Mouse (Mus musculus) forebrain, embryonic 15.5 days (tissue): ENCODE measurements at regions not wholly inside any gene's neighbourhood (a gene's known extent, or its start where the extent isn't known, plus 50 kb on each side); places are given as distances from the start of the nearest gene placed in this dataset.

Experiments
- ATAC-seq: fragments of 200-750 bp; cut with Nextera tagmentation; replicated peaks from 2 replicates; pipeline ENCODE4 v1.8.0; 2017; ENCODE audit warnings: mild to moderate bottlenecking, moderate TSS enrichment, moderate library complexity
- H3K27ac ChIP-seq: fragments of 300-500 bp; sonication (generic); replicated peaks from 2 replicates; pipeline ENCODE4 v1.5.1; 2015; ENCODE audit warnings: mild to moderate bottlenecking, inconsistent platforms
- H3K27me3 ChIP-seq: fragments of 300-500 bp; sonication (generic); 2 replicates; pipeline ENCODE4 v1.6.1; 2015; ENCODE audit warnings: inconsistent platforms
- H3K36me3 ChIP-seq: fragments of 300-500 bp; sonication (generic); 2 replicates; pipeline ENCODE4 v1.6.1; 2015; ENCODE audit warnings: mild to moderate bottlenecking, inconsistent platforms
- H3K4me1 ChIP-seq: fragments of 300-500 bp; sonication (generic); 2 replicates; pipeline ENCODE4 v1.6.1; 2015; ENCODE audit warnings: inconsistent platforms
- H3K4me2 ChIP-seq: fragments of 300-500 bp; sonication (generic); replicated peaks from 2 replicates; pipeline ENCODE4 v1.6.1; 2015; ENCODE audit warnings: mild to moderate bottlenecking, inconsistent platforms
- H3K4me3 ChIP-seq: fragments of 300-500 bp; sonication (generic); 2 replicates; pipeline ENCODE4 v1.5.1; 2015; ENCODE audit warnings: mild to moderate bottlenecking, inconsistent platforms
- H3K9ac ChIP-seq: fragments of 300-500 bp; sonication (generic); replicated peaks from 2 replicates; pipeline ENCODE4 v1.6.1; 2015; ENCODE audit warnings: mild to moderate bottlenecking, inconsistent platforms
- H3K9me3 ChIP-seq: fragments of 300-500 bp; sonication (generic); 2 replicates; pipeline ENCODE4 v1.6.1; 2016; ENCODE audit warnings: inconsistent platforms
- WGBS: fragments of 180-500 bp; shearing (Covaris S2); methylation state at CpG from one replicate; pipeline ENCODE4 v1.1.7; 2015; ENCODE audit warnings: mixed read lengths; 5-methylcytosine and 5-hydroxymethylcytosine counted together

DNA sequence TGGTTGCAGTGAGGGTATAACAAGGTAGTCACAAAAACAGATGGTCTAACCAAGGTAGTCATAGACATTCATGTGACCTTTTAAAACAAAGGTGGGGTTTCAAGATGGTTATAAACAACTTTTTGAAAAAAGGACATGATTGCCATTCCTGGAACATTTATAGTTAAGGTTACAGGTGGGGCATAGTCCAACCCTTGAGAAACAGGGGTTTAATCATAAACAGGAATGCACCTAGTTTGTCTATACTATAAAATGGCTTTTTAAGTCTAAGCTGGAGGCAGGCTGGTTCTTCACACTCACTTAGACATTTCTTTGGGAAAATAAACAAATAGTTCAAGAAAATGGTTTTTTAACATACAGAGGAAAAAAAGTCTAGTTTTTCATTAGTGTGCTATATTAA is 525.7 kb upstream of the Atp2b1 start:
- ATAC-seq, result no peak
- H3K4me2 ChIP-seq, result no peak overlapping the region

DNA sequence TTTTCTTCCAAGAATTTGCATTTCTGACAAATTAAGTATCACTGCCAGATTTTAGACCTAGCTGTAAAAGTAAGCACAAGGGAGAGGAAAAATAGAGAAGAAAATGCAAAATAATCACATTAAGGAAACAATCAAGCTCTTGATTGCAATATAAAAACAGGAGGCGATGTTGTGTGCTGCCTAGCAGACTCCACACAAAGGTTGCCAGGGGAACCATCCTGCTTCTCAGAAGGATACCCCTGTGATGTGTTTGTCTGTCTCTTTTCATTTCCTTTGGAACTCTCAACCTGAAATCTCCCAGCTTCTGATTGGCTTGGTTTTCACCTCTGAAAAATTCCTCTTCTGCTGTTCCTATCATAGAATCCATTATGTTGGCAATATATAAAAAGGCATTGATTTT is 514.3 kb upstream of the Atp2b1 start:
- H3K4me2 ChIP-seq, result no peak overlapping the region
- no peaks in the 10 kb centered on the region for H3K9me3 ChIP-seq
- no peak overlapping the region for H3K4me3 ChIP-seq
- H3K27me3 ChIP-seq, result no peaks in the 10 kb centered on the region
- no peak overlapping the region for H3K9ac ChIP-seq
- H3K27ac ChIP-seq, result 0 out of 2 replicates have a peak overlapping the region, but pooled peaks have one; percentile 11
- peaks cover 10% of the 10 kb centered on the region for H3K4me1 ChIP-seq
- H3K36me3 ChIP-seq, result no peaks in the 10 kb centered on the region
- WGBS, result 3% methylated on average over 1 of the region's 1 CpGs
- peak; percentile 85 for ATAC-seq

More for the DNA sequence above, 525.7 kb upstream of the Atp2b1 start:
- Histone ChIP-seq H3K4me1 (no peaks in the 10 kb centered on the region), H3K9ac (no peak overlapping the region), H3K36me3 (no peaks in the 10 kb centered on the region), H3K4me3 (no peak overlapping the region), H3K9me3 (no peaks in the 10 kb centered on the region), H3K27ac (no peak overlapping the region), H3K27me3 (no peaks in the 10 kb centered on the region)

DNA sequence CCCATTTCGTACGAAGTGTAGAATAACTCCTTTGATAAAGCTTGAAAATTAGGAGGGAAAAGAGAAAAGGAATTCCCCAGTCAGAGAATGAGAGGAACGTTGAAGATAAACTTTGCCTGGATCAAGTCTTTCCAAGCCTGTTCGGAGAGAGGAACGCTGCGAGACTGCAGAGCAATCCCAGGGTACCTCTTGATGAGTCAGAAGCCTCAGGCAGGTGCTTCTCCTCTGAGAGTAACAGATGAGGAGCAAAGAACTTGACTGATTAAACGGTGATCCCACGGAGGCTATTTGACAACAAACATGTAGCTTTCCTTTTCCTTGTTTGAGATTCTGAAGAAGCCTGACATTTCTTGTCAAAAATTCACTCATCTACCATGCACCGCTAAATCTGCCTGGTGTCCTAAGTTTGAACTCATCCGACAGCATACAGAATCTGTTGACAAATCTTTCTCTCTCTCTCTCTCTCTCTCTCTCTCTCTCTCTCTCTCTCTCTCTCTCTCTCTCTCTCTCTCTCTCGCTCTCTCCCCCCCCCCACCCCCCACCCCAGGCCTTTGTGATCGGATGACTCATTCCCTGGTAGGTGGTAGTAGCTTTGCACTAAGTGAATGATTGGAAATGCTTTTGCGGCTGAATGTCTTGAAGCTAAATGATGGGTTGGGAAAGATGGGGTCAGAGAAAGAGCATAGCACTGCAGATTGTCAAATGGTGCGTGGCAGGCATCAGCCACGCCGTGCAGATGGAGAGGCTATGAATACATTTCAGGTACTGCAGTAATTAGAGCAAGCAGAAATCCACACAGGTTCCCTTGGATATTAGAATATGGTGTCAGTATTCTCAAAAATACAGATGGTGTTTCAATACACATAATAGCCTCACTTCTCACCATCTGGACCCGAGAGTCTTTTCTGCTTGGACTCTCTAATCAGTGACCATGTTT is 496.1 kb upstream of the Atp2b1 start:
- ATAC-seq, result peak; percentile 93
- Histone ChIP-seq H3K4me2 (no peak overlapping the region), H3K9ac (no peak overlapping the region)

DNA sequence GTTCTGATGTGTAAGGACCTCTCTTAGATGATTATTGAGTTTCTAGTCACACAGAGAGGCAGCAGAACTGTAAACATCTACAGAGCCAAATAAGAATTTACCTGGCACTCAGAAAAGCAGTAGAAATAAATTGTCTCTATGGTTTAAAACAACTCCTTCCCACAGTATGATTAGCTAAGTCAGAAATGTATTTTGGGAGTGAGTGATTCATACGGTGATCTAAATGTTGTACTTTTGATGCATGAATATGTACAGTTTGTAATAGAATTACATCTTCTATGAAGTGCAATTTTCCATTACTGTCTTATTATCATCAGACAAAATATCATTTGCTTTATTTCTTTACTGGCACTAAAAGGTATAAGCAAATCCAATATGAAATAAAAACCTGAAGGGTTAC is 489.8 kb upstream of the Atp2b1 start:
- no peak overlapping the region for H3K4me2 ChIP-seq
- 89% methylated on average over 1 of the region's 1 CpGs for WGBS
- no peak overlapping the region for H3K4me3 ChIP-seq

More for the DNA sequence above, 496.1 kb upstream of the Atp2b1 start:
- 60% methylated on average over 16 of the region's 17 CpGs for WGBS
- Histone ChIP-seq H3K9me3 (no peaks in the 10 kb centered on the region), H3K36me3 (no peaks in the 10 kb centered on the region), H3K4me1 (no peaks in the 10 kb centered on the region; the same call in 1 of the 2 replicates), H3K4me3 (no peak overlapping the region), H3K27me3 (no peaks in the 10 kb centered on the region), H3K27ac (0 out of 2 replicates have a peak overlapping the region, but pooled peaks have one; percentile 25)

GRCm38 (mm10) chr10:98434974-98435373 is 479.2 kb upstream of the Atp2b1 start:
- H3K4me1 ChIP-seq, result no peaks in the 10 kb centered on the region
- H3K9ac ChIP-seq, result no peak overlapping the region
- no peaks in the 10 kb centered on the region for H3K27me3 ChIP-seq
- ATAC-seq, result no peak
- H3K4me3 ChIP-seq, result no peak overlapping the region
- H3K9me3 ChIP-seq, result no peaks in the 10 kb centered on the region
- no peaks in the 10 kb centered on the region for H3K36me3 ChIP-seq
- H3K4me2 ChIP-seq, result no peak overlapping the region
- no peak overlapping the region for H3K27ac ChIP-seq
- 97% methylated on average over 3 of the region's 3 CpGs for WGBS

More for the DNA sequence above, 489.8 kb upstream of the Atp2b1 start:
- Histone ChIP-seq H3K9me3 (no peaks in the 10 kb centered on the region), H3K27me3 (no peaks in the 10 kb centered on the region), H3K4me1 (no peaks in the 10 kb centered on the region), H3K36me3 (no peaks in the 10 kb centered on the region), H3K27ac (no peak overlapping the region), H3K9ac (no peak overlapping the region)
- no peak for ATAC-seq

DNA sequence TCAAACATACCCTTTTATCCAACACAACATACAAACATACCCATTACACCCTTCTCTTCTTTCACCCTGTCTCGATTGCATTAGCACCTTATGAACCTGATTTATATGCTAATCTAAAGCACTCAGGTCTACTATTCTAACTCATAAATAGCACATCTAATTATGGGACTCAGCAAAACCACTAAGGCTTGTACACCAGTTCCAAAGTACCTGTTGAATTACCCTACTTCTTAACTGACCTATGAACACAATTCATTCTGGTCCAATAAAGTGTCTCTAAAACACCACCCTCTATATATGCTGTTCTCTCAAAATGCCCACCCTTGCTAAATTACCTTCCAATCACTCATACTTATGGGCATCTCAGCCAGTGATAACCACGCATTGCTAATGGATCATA is 452.7 kb upstream of the Atp2b1 start:
- ATAC-seq, result no peak
- no peaks in the 10 kb centered on the region for H3K4me1 ChIP-seq
- WGBS, result 82% methylated on average over 2 of the region's 2 CpGs
- H3K36me3 ChIP-seq, result no peaks in the 10 kb centered on the region
- H3K27me3 ChIP-seq, result no peaks in the 10 kb centered on the region
- no peak overlapping the region for H3K4me2 ChIP-seq
- H3K9me3 ChIP-seq, result no peaks in the 10 kb centered on the region
- H3K9ac ChIP-seq, result no peak overlapping the region
- no peak overlapping the region for H3K27ac ChIP-seq
- H3K4me3 ChIP-seq, result no peak overlapping the region

- H3K9me3 ChIP-seq, result no peaks in the 10 kb centered on the region
- H3K4me2 ChIP-seq, result no peak overlapping the region
- no peak overlapping the region for H3K27ac ChIP-seq
- WGBS, result 81% methylated on average over 3 of the region's 3 CpGs
- no peak overlapping the region for H3K9ac ChIP-seq
- no peaks in the 10 kb centered on the region for H3K36me3 ChIP-seq
- ATAC-seq, result no peak
- no peak overlapping the region for H3K4me3 ChIP-seq
- H3K4me1 ChIP-seq, result no peaks in the 10 kb centered on the region
- no peaks in the 10 kb centered on the region for H3K27me3 ChIP-seq
Observed at GRCm38 (mm10) chr10:98474581-98474980, 439.6 kb upstream of the Atp2b1 start.

DNA sequence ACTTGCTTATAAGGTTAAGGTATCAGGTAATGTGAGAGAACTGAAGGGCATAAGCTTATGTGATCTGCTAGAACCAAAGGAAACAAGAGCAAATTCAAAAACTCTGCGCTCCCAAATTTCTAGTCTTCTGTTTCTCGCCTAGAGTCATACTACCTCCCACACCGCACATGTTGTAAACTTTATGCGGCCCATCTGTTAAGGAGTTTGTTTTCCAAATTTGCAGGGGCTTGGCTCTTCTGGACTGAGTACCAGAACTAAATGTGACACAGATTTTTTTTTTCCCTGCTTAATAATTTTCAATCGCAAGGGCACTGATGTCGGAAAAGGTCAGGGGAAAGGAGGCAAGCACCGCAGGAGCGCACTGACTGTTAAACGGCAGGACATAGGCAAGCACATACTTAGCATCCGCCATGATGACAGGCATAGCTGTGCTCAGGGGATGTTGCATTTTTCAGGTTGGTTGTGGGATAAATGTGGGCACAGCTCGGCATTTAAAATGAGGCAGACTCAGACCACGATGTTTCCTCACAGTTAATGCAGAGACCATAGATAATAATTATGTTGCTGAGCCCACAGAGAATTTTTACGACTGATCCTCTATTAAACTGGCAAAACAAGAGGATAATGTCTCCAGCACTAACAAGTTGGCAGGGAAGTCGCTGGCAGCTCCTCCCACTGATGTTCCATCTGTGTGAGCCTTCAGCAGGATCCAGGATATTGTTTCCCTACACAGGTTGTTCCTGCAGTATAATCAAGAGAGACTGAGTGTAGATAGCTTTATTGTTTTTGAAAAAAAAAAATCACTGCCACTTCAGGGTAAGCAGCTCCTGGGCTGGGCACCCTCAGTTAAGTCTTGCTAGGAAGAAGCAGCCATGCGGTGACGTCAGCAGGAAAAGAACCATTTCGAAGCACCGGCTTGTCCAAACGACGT is 428.2 kb upstream of the Atp2b1 start:
- H3K36me3 ChIP-seq, result no peaks in the 10 kb centered on the region
- no peak overlapping the region for H3K9ac ChIP-seq
- WGBS, result 75% methylated on average over 20 of the region's 20 CpGs
- peak; percentile 85 for ATAC-seq
- no peak overlapping the region for H3K4me2 ChIP-seq
- H3K4me3 ChIP-seq, result no peak overlapping the region
- H3K27me3 ChIP-seq, result no peaks in the 10 kb centered on the region
- H3K9me3 ChIP-seq, result no peaks in the 10 kb centered on the region
- H3K27ac ChIP-seq, result peak overlapping the region; percentile 74
- peaks cover 5% of the 10 kb centered on the region; the same call in 1 of the 2 replicates for H3K4me1 ChIP-seq

DNA sequence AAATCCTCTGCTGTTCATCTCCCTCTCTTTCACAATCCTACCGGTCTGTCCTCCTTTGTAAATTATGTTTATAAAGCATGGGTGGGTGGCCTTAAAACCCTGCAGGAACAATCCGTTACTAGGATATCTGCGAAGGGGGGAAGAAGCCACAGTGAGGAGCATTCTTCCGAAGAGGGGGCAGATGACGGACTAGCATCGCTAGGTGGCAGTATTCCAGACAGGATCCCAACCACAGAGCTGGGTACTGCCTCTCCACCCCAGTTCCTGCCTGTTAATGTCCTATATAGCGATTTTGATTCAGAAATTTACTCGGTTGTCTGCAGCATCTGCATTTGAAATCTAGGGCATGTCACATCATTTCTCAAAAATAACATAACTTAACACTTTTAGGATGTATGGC is 419.9 kb upstream of the Atp2b1 start:
- H3K27ac ChIP-seq, result no peak overlapping the region
- H3K4me3 ChIP-seq, result no peak overlapping the region
- H3K4me2 ChIP-seq, result no peak overlapping the region

DNA sequence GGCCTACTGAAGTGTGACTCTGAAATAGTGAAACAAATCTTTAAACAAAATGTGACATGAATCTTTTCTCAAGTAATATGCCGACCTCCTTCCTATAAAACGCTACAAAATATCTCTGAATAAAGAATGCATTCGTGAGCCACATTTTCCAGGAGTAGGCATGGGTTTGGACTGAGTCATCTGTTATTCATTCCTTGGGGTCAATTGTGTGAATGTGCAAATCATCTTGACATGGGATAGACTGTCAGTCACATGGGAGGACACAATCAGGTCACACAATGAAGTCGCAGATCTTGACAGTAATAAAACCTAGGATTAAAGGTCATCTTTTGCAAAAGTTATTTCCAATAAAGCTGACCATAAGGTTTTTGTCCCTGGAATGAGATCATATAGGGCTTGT is 418.0 kb upstream of the Atp2b1 start:
- Histone ChIP-seq H3K4me2 (no peak overlapping the region), H3K36me3 (no peaks in the 10 kb centered on the region), H3K4me1 (no peaks in the 10 kb centered on the region), H3K4me3 (no peak overlapping the region), H3K9ac (no peak overlapping the region), H3K27me3 (no peaks in the 10 kb centered on the region), H3K9me3 (no peaks in the 10 kb centered on the region), H3K27ac (no peak overlapping the region)
- ATAC-seq, result no peak
- WGBS, result 87% methylated on average over 4 of the region's 4 CpGs

More for the DNA sequence above, 419.9 kb upstream of the Atp2b1 start:
- ATAC-seq, result peak; percentile 74; the same call in 1 of the 2 replicates
- H3K27me3 ChIP-seq, result no peaks in the 10 kb centered on the region
- H3K9me3 ChIP-seq, result no peaks in the 10 kb centered on the region
- no peaks in the 10 kb centered on the region for H3K36me3 ChIP-seq
- no peaks in the 10 kb centered on the region for H3K4me1 ChIP-seq
- 8% methylated on average over 8 of the region's 8 CpGs for WGBS
- no peak overlapping the region for H3K9ac ChIP-seq

DNA sequence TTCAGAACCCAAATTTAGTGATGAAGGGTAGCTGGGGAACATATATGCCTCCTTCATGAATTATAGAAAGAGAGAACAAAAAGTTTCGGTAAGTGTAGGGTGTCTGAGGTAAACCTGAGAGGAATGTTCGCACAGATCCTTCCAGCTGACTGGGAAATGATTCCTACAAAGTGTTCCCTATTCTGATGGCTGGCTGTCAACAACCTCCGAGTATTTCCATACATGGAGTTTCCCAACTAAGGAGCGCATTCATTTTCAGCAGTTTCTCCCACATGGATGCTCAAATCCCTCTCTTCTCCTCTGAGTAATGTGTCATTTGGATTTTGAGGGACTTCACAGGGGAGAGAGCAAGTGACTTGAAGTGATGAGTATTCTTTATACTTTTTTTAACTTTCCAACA is 413.9 kb upstream of the Atp2b1 start:
- H3K36me3 ChIP-seq, result no peaks in the 10 kb centered on the region
- H3K27me3 ChIP-seq, result no peaks in the 10 kb centered on the region

DNA sequence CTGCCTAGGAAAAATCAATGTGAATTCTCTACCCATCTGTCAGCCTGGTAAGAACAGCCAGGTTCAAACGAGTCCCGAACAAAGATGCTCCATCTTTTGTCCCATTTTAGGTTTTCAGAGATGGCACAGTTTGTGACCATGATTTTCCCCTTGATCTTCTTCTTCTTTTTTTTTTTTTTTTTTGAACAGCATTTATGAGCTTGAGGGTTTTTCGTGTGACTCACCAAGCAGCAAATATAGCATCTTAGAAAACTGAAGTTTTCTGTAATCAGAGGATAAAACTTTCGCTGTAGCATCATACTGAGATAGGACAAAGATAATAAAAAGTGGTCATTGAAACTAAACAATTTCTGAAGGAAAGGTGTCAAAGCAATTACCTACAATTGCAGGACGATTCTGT is 412.6 kb upstream of the Atp2b1 start:
- H3K36me3 ChIP-seq, result no peaks in the 10 kb centered on the region
- WGBS, result 82% methylated on average over 5 of the region's 5 CpGs
- H3K9me3 ChIP-seq, result no peaks in the 10 kb centered on the region
- H3K27me3 ChIP-seq, result no peaks in the 10 kb centered on the region
- H3K4me2 ChIP-seq, result no peak overlapping the region
- H3K9ac ChIP-seq, result no peak overlapping the region
- H3K27ac ChIP-seq, result no peak overlapping the region
- H3K4me3 ChIP-seq, result no peak overlapping the region
- ATAC-seq, result no peak
- no peaks in the 10 kb centered on the region for H3K4me1 ChIP-seq

More for the DNA sequence above, 413.9 kb upstream of the Atp2b1 start:
- no peak overlapping the region for H3K4me3 ChIP-seq
- WGBS, result 90% methylated on average over 4 of the region's 4 CpGs
- H3K4me2 ChIP-seq, result no peak overlapping the region
- H3K9me3 ChIP-seq, result no peaks in the 10 kb centered on the region
- H3K4me1 ChIP-seq, result no peaks in the 10 kb centered on the region
- H3K9ac ChIP-seq, result no peak overlapping the region
- ATAC-seq, result no peak
- no peak overlapping the region for H3K27ac ChIP-seq
